Mouse (Mus musculus) adrenal gland (tissue): ENCODE measurements at regions not wholly inside any gene's neighbourhood (a gene's known extent, or its start where the extent isn't known, plus 50 kb on each side); places are given as distances from the start of the nearest gene placed in this dataset.

Experiments used
- intact Hi-C: fragments of 180-260 bp; cut with DNase I; formaldehyde crosslinking; loops from one replicate; pipeline ENCODE4 v1.15.1; 2025

- intact Hi-C loops: no loop called here
Observed at GRCm38 (mm10) chr16:31592973-31593683, 70.1 kb upstream of the Dlg1 start.

- intact Hi-C loops: no loop called here
Observed at GRCm38 (mm10) chr16:31597965-31598364, 65.3 kb upstream of the Dlg1 start.

GRCm38 (mm10) chr16:31598409-31598988 is 64.7 kb upstream of the Dlg1 start:
- intact Hi-C loops: no loop called here

DNA sequence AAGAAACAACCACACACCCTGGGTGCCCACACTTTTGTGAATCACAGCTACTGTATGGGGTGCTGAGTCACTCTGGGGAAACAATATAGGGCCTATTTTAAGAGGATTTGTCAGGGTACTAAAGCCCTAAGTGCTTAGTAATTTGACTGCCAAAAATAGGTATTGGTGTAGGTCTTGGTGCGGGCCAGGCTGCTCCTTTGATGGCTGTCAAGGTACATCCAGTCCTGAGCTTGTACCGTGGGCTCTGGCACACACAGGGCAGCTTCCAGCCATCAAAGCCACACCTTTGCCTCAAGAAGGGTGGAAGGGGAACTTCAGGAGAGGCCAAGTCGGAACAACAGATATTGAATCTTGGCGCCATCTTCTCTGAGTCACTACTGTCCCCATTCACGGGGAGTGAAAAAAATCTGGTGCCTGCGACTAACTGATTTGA is 64.2 kb upstream of the Dlg1 start:
- intact Hi-C loops: no loop called here

- intact Hi-C loops: no loop called here
Observed at GRCm38 (mm10) chr16:31601278-31601677, 62.0 kb upstream of the Dlg1 start.

DNA sequence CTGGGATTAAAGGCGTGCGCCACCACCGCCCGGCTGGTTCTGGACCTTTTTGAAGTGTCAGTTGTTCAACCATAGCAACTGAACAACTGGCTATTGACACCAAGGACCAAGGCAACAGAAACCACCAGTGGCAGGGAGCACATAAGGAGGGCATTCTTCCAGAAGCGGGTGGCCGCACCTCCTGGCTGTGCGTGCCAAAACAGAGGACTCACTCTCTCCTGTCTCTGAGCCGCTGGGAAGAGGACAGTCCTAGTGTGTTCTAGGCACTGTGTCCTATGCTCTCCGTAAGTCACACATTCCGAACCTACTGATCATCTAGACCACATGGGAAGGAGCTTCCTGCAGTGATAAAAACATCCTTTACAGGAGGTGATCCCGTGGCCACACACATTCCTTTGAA is 60.1 kb upstream of the Dlg1 start:
- intact Hi-C loops: no loop called here

DNA sequence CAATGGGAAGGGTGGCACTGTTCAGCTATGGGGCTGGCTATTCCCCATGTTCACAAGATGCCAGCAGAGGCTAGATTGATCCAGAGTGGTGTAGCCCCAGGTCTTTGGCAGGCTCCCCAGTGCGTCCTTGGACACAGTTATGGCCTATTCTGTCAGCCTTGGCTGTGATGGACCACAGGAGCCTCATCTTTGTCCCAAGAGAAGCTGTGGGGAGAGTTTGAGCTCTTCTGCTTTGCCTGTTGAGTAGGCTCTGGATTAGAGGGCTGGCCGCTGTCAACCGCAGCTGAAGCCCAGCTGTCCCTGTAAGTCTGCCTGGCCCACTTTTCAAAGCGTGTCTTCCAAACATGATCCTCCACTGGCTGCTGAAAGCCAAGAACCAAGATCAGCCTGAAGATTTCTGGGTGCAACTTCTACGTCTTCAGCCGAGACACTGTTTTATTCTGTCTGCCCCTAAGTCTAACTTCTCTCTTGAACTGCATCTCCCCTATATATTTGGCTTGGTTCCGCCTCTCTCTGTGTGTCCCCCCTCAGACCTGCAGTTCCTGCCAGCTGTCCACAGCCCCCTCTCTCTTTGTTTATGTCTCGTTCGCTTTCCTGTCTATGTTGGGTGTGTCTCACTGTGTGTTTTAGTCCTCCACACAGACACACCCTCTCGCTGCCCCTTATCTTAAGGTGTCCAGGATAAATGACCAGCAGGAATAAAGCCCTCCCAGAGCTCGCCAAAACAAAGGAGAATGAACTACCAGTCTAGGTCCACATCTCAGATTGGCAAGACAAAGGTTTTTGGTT is 56.7 kb upstream of the Dlg1 start:
- intact Hi-C loops: no loop called here

GRCm38 (mm10) chr16:31608964-31609363 is 54.3 kb upstream of the Dlg1 start:
- intact Hi-C loops: no loop called here

DNA sequence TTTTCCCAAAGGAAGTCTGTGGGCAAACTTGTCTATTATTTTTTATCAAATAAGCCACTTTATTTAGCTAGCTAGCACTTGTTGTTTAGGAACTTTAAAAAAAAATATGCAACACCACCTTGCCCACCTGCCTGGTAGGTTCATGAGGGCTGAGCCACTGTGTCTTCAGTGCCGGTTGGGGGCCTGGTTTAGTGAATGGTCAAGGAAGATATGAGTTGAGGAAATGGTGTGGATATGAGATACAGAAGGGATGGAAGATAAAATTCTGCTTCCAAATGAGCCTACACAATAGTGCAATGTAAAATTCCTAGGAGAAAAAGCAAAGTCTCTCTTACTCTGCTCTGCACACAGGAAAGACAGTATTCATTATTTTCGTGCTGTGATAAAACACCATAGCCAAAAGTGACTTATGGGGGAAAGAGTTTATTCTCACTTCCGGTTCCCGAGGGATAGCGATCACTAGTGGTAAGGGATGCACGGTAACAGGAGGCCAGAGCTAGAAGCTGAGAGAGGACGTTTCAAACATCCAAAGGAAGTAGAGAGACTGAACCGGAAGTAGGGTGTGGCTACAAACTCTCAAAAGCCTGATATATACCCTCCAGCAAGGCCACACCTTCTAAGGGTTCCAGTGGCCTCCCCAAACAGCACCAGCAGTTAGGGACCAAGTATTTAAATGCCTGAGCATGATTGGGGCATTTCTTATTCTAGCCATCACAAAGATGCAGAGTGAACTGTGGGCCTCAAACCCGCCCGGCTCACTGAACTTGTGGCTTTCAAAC is 53.7 kb upstream of the Dlg1 start:
- intact Hi-C loops: no loop called here
